Mouse (Mus musculus): ENCODE data around the gene Cd248.

- TF ChIP-seq CTCF (IDR thresholded peaks at IDR 0.05; ENCODE audit: insufficient read depth, low read depth, low read length), result no peak
- TF ChIP-seq POLR2A (IDR thresholded peaks at IDR 0.05; ENCODE audit: insufficient read depth, low read depth, low read length), result no peak
Observed at GRCm38 (mm10) chr19:5051031-5051430, 16.8 kb upstream of the Cd248 start.
